Mouse (Mus musculus): ENCODE measurements at regions not wholly inside any gene's neighbourhood (a gene's known extent, or its start where the extent isn't known, plus 50 kb on each side); places are given as distances from the start of the nearest gene placed in this dataset.

GRCm38 (mm10) chr6:50806376-50807077 is 152.3 kb upstream of the Npvf start:
- TF ChIP-seq CTCF (IDR thresholded peaks at IDR 0.05; ENCODE audit: low read depth, low read length) = peak; percentile 81
- no peak for TF ChIP-seq POLR2A (IDR thresholded peaks at IDR 0.05; ENCODE audit: borderline replicate concordance, low read depth, low read length)

All from bone marrow macrophage, adult 2 months (primary cell).